Mouse (Mus musculus) forebrain, embryonic 12.5 days (tissue): ENCODE results near the gene Plpp2. TPM values are rescaled to one million over a fixed set of nuclear protein-coding genes. Genes with fewer than 3 reads are reported as not detected.

Experiments used
- ATAC-seq: fragments of 200-750 bp; cut with Nextera tagmentation; 2 replicates; pipeline ENCODE4 v1.8.0; 2017; ENCODE audit warnings: moderate TSS enrichment; ENCODE audit not compliant: low FRiP score
- H3K27ac ChIP-seq: fragments of 300-500 bp; sonication (generic); 2 replicates; pipeline ENCODE4 v1.5.1; 2016; ENCODE audit warnings: mild to moderate bottlenecking
- H3K27me3 ChIP-seq: fragments of 300-500 bp; sonication (generic); 2 replicates; pipeline ENCODE4 v1.6.1; 2016; ENCODE audit warnings: mild to moderate bottlenecking
- H3K36me3 ChIP-seq: fragments of 300-500 bp; sonication (generic); replicated peaks from 2 replicates; pipeline ENCODE4 v1.6.1; 2016; ENCODE audit warnings: mild to moderate bottlenecking
- H3K4me1 ChIP-seq: fragments of 300-500 bp; sonication (generic); 2 replicates; pipeline ENCODE4 v1.6.1; 2016
- H3K4me2 ChIP-seq: fragments of 300-500 bp; sonication (generic); 2 replicates; pipeline ENCODE4 v1.6.1; 2016; ENCODE audit warnings: mild to moderate bottlenecking, moderate library complexity
- H3K4me3 ChIP-seq: fragments of 300-500 bp; sonication (generic); replicated peaks from 2 replicates; pipeline ENCODE4 v1.5.1; 2016; ENCODE audit warnings: mild to moderate bottlenecking
- H3K9ac ChIP-seq: fragments of 300-500 bp; sonication (generic); 2 replicates; pipeline ENCODE4 v1.6.1; 2016; ENCODE audit warnings: mild to moderate bottlenecking
- H3K9me3 ChIP-seq: fragments of 300-500 bp; sonication (generic); 2 replicates; pipeline ENCODE4 v1.6.1; 2016
- WGBS: fragments of 180-500 bp; shearing (Covaris S2); methylation state at CpG from one replicate; pipeline ENCODE4 v1.1.7; 2016; 5-methylcytosine and 5-hydroxymethylcytosine counted together
- polyA plus RNA-seq: library from polyadenylated mRNA; unstranded; fragments of >200 nt; fragmentation: Nextera tagmentation; extraction: Ambion mirVana; gene quantifications from 2 replicates; pipeline ENCODE4 v1.2.1, GENCODE M21; 2016

Plpp2 gene
- polyA plus RNA-seq, 1 experiment from 2014 or later, result 10.6 TPM

- Histone ChIP-seq H3K9me3 (no peaks in the 10 kb centered on the region), H3K27ac (no peak overlapping the region), H3K27me3 (no peaks in the 10 kb centered on the region), H3K9ac (no peak overlapping the region), H3K36me3 (peaks cover 84% of the 10 kb centered on the region), H3K4me3 (no peak overlapping the region), H3K4me2 (no peak overlapping the region), H3K4me1 (0 out of 2 replicates have a peak, but pooled peaks cover 1% of the 10 kb centered on the region)
- WGBS, result 84% methylated on average over 5 of the region's 5 CpGs
- ATAC-seq, result no peak
These were observed 13.6 kb upstream of the Plpp2 start for GRCm38 (mm10) chr10:79547148-79547675.

GRCm38 (mm10) chr10:79546483-79546882 is 12.9 kb upstream of the Plpp2 start:
- Histone ChIP-seq H3K27ac (no peak overlapping the region), H3K4me1 (no peaks in the 10 kb centered on the region), H3K27me3 (no peaks in the 10 kb centered on the region), H3K4me3 (no peak overlapping the region), H3K9me3 (no peaks in the 10 kb centered on the region), H3K9ac (no peak overlapping the region), H3K36me3 (peaks cover 91% of the 10 kb centered on the region), H3K4me2 (no peak overlapping the region)
- ATAC-seq, result no peak
- WGBS, result 92% methylated on average over 11 of the region's 11 CpGs

GRCm38 (mm10) chr10:79545891-79546290 is 12.3 kb upstream of the Plpp2 start:
- no peak overlapping the region for H3K4me3 ChIP-seq
- no peak overlapping the region for H3K9ac ChIP-seq
- 91% methylated on average over 12 of the region's 12 CpGs for WGBS
- no peak overlapping the region for H3K4me2 ChIP-seq
- no peak overlapping the region for H3K27ac ChIP-seq
- no peaks in the 10 kb centered on the region for H3K4me1 ChIP-seq
- peaks cover 97% of the 10 kb centered on the region for H3K36me3 ChIP-seq
- no peaks in the 10 kb centered on the region for H3K27me3 ChIP-seq
- no peaks in the 10 kb centered on the region for H3K9me3 ChIP-seq
- ATAC-seq, result no peak

- Histone ChIP-seq H3K4me3 (no peak overlapping the region), H3K9ac (no peak overlapping the region), H3K4me2 (no peak overlapping the region), H3K27ac (no peak overlapping the region), H3K9me3 (no peaks in the 10 kb centered on the region), H3K27me3 (no peaks in the 10 kb centered on the region), H3K4me1 (no peaks in the 10 kb centered on the region), H3K36me3 (peaks cover 100% of the 10 kb centered on the region)
- WGBS, result 97% methylated on average over 5 of the region's 5 CpGs
- no peak for ATAC-seq
These were observed 11.0 kb upstream of the Plpp2 start for GRCm38 (mm10) chr10:79544631-79545030.

- ATAC-seq, result no peak
- H3K9ac ChIP-seq, result no peak overlapping the region
- H3K4me1 ChIP-seq, result no peaks in the 10 kb centered on the region
- H3K4me3 ChIP-seq, result no peak overlapping the region
- no peaks in the 10 kb centered on the region for H3K27me3 ChIP-seq
- no peaks in the 10 kb centered on the region for H3K9me3 ChIP-seq
- H3K36me3 ChIP-seq, result peaks cover 100% of the 10 kb centered on the region
- no peak overlapping the region for H3K27ac ChIP-seq
- WGBS, result 87% methylated on average over 9 of the region's 9 CpGs
- no peak overlapping the region for H3K4me2 ChIP-seq
These were observed 10.4 kb upstream of the Plpp2 start for GRCm38 (mm10) chr10:79543884-79544597.

GRCm38 (mm10) chr10:79542171-79542570 is 8.6 kb upstream of the Plpp2 start:
- H3K36me3 ChIP-seq, result peaks cover 93% of the 10 kb centered on the region
- H3K4me1 ChIP-seq, result no peaks in the 10 kb centered on the region
- WGBS, result 92% methylated on average over 11 of the region's 11 CpGs
- H3K9me3 ChIP-seq, result no peaks in the 10 kb centered on the region
- H3K27ac ChIP-seq, result no peak overlapping the region
- H3K27me3 ChIP-seq, result no peaks in the 10 kb centered on the region
- no peak overlapping the region for H3K9ac ChIP-seq
- no peak overlapping the region for H3K4me3 ChIP-seq
- ATAC-seq, result no peak
- H3K4me2 ChIP-seq, result no peak overlapping the region

- ATAC-seq, result no peak
- Histone ChIP-seq H3K4me2 (no peak overlapping the region), H3K36me3 (peaks cover 87% of the 10 kb centered on the region), H3K27me3 (no peaks in the 10 kb centered on the region), H3K9me3 (no peaks in the 10 kb centered on the region), H3K27ac (no peak overlapping the region), H3K9ac (no peak overlapping the region), H3K4me1 (no peaks in the 10 kb centered on the region), H3K4me3 (no peak overlapping the region)
- WGBS, result 88% methylated on average over 15 of the region's 15 CpGs
These were observed 7.9 kb upstream of the Plpp2 start for GRCm38 (mm10) chr10:79541522-79541921.

- Histone ChIP-seq H3K27me3 (0 out of 2 replicates have a peak, but pooled peaks cover 3% of the 10 kb centered on the region), H3K4me3 (no peak overlapping the region), H3K9ac (no peak overlapping the region), H3K9me3 (no peaks in the 10 kb centered on the region), H3K36me3 (peaks cover 79% of the 10 kb centered on the region), H3K27ac (no peak overlapping the region), H3K4me2 (no peak overlapping the region), H3K4me1 (no peaks in the 10 kb centered on the region)
- ATAC-seq, result no peak
- 93% methylated on average over 11 of the region's 11 CpGs for whole genome bisulfite sequencing
These were observed 7.2 kb upstream of the Plpp2 start for GRCm38 (mm10) chr10:79540746-79541145.

GRCm38 (mm10) chr10:79539701-79540495 is 6.3 kb upstream of the Plpp2 start:
- Histone ChIP-seq H3K9me3 (no peaks in the 10 kb centered on the region), H3K4me3 (no peak overlapping the region), H3K27ac (no peak overlapping the region), H3K27me3 (0 out of 2 replicates have a peak, but pooled peaks cover 8% of the 10 kb centered on the region), H3K9ac (no peak overlapping the region), H3K4me2 (no peak overlapping the region), H3K4me1 (no peaks in the 10 kb centered on the region), H3K36me3 (peaks cover 71% of the 10 kb centered on the region)
- no peak for ATAC-seq
- 92% methylated on average over 16 of the region's 16 CpGs for WGBS

- no peak overlapping the region for H3K4me2 ChIP-seq
- ATAC-seq, result no peak
- no peak overlapping the region for H3K9ac ChIP-seq
- H3K9me3 ChIP-seq, result no peaks in the 10 kb centered on the region
- H3K27ac ChIP-seq, result no peak overlapping the region
- H3K27me3 ChIP-seq, result 0 out of 2 replicates have a peak, but pooled peaks cover 8% of the 10 kb centered on the region
- H3K4me1 ChIP-seq, result peaks cover 4% of the 10 kb centered on the region; the same call in 1 of the 2 replicates
- WGBS, result 74% methylated on average over 4 of the region's 4 CpGs
- H3K36me3 ChIP-seq, result peaks cover 60% of the 10 kb centered on the region
- H3K4me3 ChIP-seq, result no peak overlapping the region
These were observed 5.3 kb upstream of the Plpp2 start for GRCm38 (mm10) chr10:79538873-79539272.

- no peak overlapping the region for H3K9ac ChIP-seq
- no peak overlapping the region for H3K4me2 ChIP-seq
- no peak overlapping the region for H3K27ac ChIP-seq
- H3K36me3 ChIP-seq, result peaks cover 55% of the 10 kb centered on the region
- H3K27me3 ChIP-seq, result 0 out of 2 replicates have a peak, but pooled peaks cover 8% of the 10 kb centered on the region
- peaks cover 6% of the 10 kb centered on the region; the same call in 1 of the 2 replicates for H3K4me1 ChIP-seq
- ATAC-seq, result no peak
- H3K9me3 ChIP-seq, result no peaks in the 10 kb centered on the region
- H3K4me3 ChIP-seq, result no peak overlapping the region
- 93% methylated on average over 3 of the region's 3 CpGs for WGBS
These were observed 4.7 kb upstream of the Plpp2 start for GRCm38 (mm10) chr10:79538323-79538722.

GRCm38 (mm10) chr10:79537781-79538180 is 4.2 kb upstream of the Plpp2 start:
- Histone ChIP-seq H3K4me3 (no peak overlapping the region), H3K9ac (no peak overlapping the region), H3K27me3 (0 out of 2 replicates have a peak, but pooled peaks cover 8% of the 10 kb centered on the region), H3K36me3 (peaks cover 49% of the 10 kb centered on the region), H3K4me2 (no peak overlapping the region), H3K4me1 (peaks cover 11% of the 10 kb centered on the region; the same call in 1 of the 2 replicates), H3K27ac (no peak overlapping the region), H3K9me3 (no peaks in the 10 kb centered on the region)
- 83% methylated on average over 2 of the region's 2 CpGs for WGBS
- no peak for ATAC-seq
